Mouse (Mus musculus) left cerebral cortex, postnatal 14 days (tissue): ENCODE data around the gene Morc2b. TPM values are rescaled to one million over a fixed set of nuclear protein-coding genes. Genes with fewer than 3 reads are reported as not detected.
"Not testable (repeated sequence)": the region's sequence is repeated elsewhere in the genome, so short reads cannot be mapped to it uniquely, and the experiment has no call there.

Experiments used
- DNase-seq, 2 experiments: peaks; one replicate each; pipeline ENCODE4 v3.0.0; 2021 to 2022; ENCODE audit warnings: low spot score in 2 of 2, mixed read lengths in 1 of 2
- intact Hi-C: fragments of 180-260 bp; cut with DNase I; formaldehyde crosslinking; loops from one replicate; pipeline ENCODE4 v1.15.1; 2025
- long read RNA-seq, 2 experiments: library from polyadenylated mRNA; stranded (forward); transcript quantifications; one replicate each; pipeline ENCODE4 v2.0.0; 2021
- total RNA-seq, 2 experiments: library from RNA; stranded (reverse); gene quantifications; 2 replicates each; pipeline ENCODE4 v1.2.3; 2021

Morc2b gene
- total RNA-seq = 1 to 10 TPM; 1.5 to 1.6 TPM
- long read RNA-seq, experiment 1 = 0 reads
- long read RNA-seq, experiment 2, partial matches to known transcripts = 0 of 1 reads
- long read RNA-seq, experiment 2, other reads (novel, unspliced or antisense) = 1 of 1 reads

- no peak for DNase-seq
- intact Hi-C loops = no loop called here
These were observed at the start of gene Morc2b for GRCm38 (mm10) chr17:33139261-33139820. Gene Morc2b (minus strand): TSS chr17:33139683.

GRCm38 (mm10) chr17:33168147-33168546 lies 28.7 kb upstream of the Morc2b start, which contains the start of gene Olfr55:
Gene Olfr55 (plus strand): TSS chr17:33168447.
- intact Hi-C loops, DNase-seq: not testable (repeated sequence)

- intact Hi-C loops = no loop called here
These were observed 13.2 kb downstream of the Morc2b start for GRCm38 (mm10) chr17:33126257-33126656.

GRCm38 (mm10) chr17:33124546-33124945 lies 14.9 kb downstream of the Morc2b start:
- DNase-seq = no peak
- intact Hi-C loops = no loop called here

More at GRCm38 (mm10) chr17:33126257-33126656, 13.2 kb downstream of the Morc2b start:
- DNase-seq = no peak

- intact Hi-C loops = loop anchor here (10.0 kb wide), 1 partner anchor 287 kb away; no protein-coding TSS in a partner anchor
- no peak for DNase-seq
These were observed 42.1 kb downstream of the Morc2b start for GRCm38 (mm10) chr17:33097396-33097795.

- DNase-seq = peak; percentile 82 to 84
- intact Hi-C loops = loop anchor here (10.0 kb wide), 1 partner anchor 292 kb away; no protein-coding TSS in a partner anchor
These were observed 46.9 kb downstream of the Morc2b start for GRCm38 (mm10) chr17:33092391-33093193.

- DNase-seq = no peak
- intact Hi-C loops = loop anchor here (10.0 kb wide), 1 partner anchor 293 kb away; no protein-coding TSS in a partner anchor
These were observed 47.9 kb downstream of the Morc2b start for GRCm38 (mm10) chr17:33091630-33092029.

GRCm38 (mm10) chr17:33089220-33089949 lies 50.1 kb downstream of the Morc2b start, which contains the start of gene Zfp563:
Gene Zfp563 (plus strand): TSS chr17:33089310.
- DNase-seq = peak; percentile 91 to 93
- intact Hi-C loops = no loop called here

GRCm38 (mm10) chr17:33067958-33068357 lies 71.5 kb downstream of the Morc2b start, which contains the start of gene 4921501E09Rik:
Gene 4921501E09Rik (minus strand): TSS chr17:33068058.
- DNase-seq = no peak
- intact Hi-C loops = no loop called here

Other genes with a start within 250 kb of the Morc2b start
- gene Zfp870, start 248.0 kb downstream of the Morc2b start, total RNA-seq = 1 to 10 TPM; 8.0 to 8.3 TPM
- 1 to 10 TPM; 3.3 to 3.4 TPM for gene Cyp4f14, start 222.3 kb downstream of the Morc2b start, total RNA-seq
- 10 to 100 TPM; 13.3 to 15.1 TPM for gene Cyp4f13, start 192.3 kb downstream of the Morc2b start, total RNA-seq
- gene Zfp472, start 173.9 kb downstream of the Morc2b start, total RNA-seq = 1 to 10 TPM; 3.1 to 3.4 TPM
- gene Zfp952, start 146.6 kb downstream of the Morc2b start, total RNA-seq = 10 to 100 TPM; 13.6 to 14.6 TPM
- gene Zfp763, start 106.3 kb downstream of the Morc2b start, total RNA-seq = 10 to 100 TPM; 15.8 to 17.6 TPM
- not detected for gene 4921501E09Rik, start 71.6 kb downstream of the Morc2b start, total RNA-seq
- 10 to 100 TPM; 15.6 to 16.5 TPM for gene Zfp563, start 50.4 kb downstream of the Morc2b start, total RNA-seq
- gene Olfr55, start 28.8 kb upstream of the Morc2b start, total RNA-seq = not detected
- gene Olfr239, start 51.6 kb upstream of the Morc2b start, total RNA-seq = not detected
- gene Olfr1564, start 82.0 kb upstream of the Morc2b start, total RNA-seq = 1 to 10 TPM in 1 of 2 experiments, under 1 TPM in 1; 0.63 to 1.2 TPM
- gene Zfp955a, start 115.5 kb upstream of the Morc2b start, total RNA-seq = 10 to 100 TPM; 12.2 to 12.6 TPM
- gene Olfr63, start 125.0 kb upstream of the Morc2b start, total RNA-seq = not detected
- gene Zfp955b, start 149.9 kb upstream of the Morc2b start, total RNA-seq = 10 to 100 TPM; 26.1 to 26.5 TPM
- gene Zfp81, start 219.2 kb upstream of the Morc2b start, total RNA-seq = 10 to 100 TPM; 16.1 to 18.7 TPM